Mouse (Mus musculus) T-helper 2 cell (primary cell): Measurements from ENCODE around the gene Sat2.

Experiments
- in situ Hi-C: fragments of 300-600 bp; cut with MboI, MseI; formaldehyde crosslinking; loops from one replicate; pipeline ENCODE4 v1.15.1; 2025; ENCODE audit warnings: high pct_unique_total_duplicates

Gene Sat2

GRCm38 (mm10) chr11:69621571-69622268 is at the start of gene Sat2:
TSS of gene Sat2 (plus strand) at chr11:69622024.
- in situ Hi-C loops = no loop called here

GRCm38 (mm10) chr11:69575220-69575619 is 46.6 kb upstream of the Sat2 start:
- in situ Hi-C loops = no loop called here

- in situ Hi-C loops = no loop called here
Observed at GRCm38 (mm10) chr11:69576307-69576706, 45.5 kb upstream of the Sat2 start.

- in situ Hi-C loops = no loop called here
Observed at GRCm38 (mm10) chr11:69578301-69578700, 43.5 kb upstream of the Sat2 start.

GRCm38 (mm10) chr11:69579128-69580017 is 42.5 kb upstream of the Sat2 start:
- in situ Hi-C loops = loop anchor here (10.0 kb wide), 1 partner anchor 85 kb away; the partner anchor contains the start of genes Cd68 and Mpdu1

GRCm38 (mm10) chr11:69580091-69580514 is 41.7 kb upstream of the Sat2 start, which contains the start of the genes Wrap53 and Trp53:
TSS of gene Wrap53 (minus strand) at chr11:69580255.
TSS of gene Trp53 (plus strand) at chr11:69580359.
- in situ Hi-C loops = loop anchor here (10.0 kb wide), 1 partner anchor 85 kb away; the partner anchor contains the start of genes Cd68 and Mpdu1

- in situ Hi-C loops = loop anchor here (10.0 kb wide), 1 partner anchor 84 kb away; the partner anchor contains the start of genes Cd68 and Mpdu1
Observed at GRCm38 (mm10) chr11:69580572-69581146, 41.2 kb upstream of the Sat2 start.

- in situ Hi-C loops = loop anchor here (10.0 kb wide), 1 partner anchor 84 kb away; the partner anchor contains the start of genes Cd68 and Mpdu1
Observed at GRCm38 (mm10) chr11:69581147-69581688, 40.6 kb upstream of the Sat2 start.

GRCm38 (mm10) chr11:69581814-69582213 is 40.0 kb upstream of the Sat2 start:
- in situ Hi-C loops = loop anchor here (10.0 kb wide), 1 partner anchor 83 kb away; the partner anchor contains the start of genes Cd68 and Mpdu1

- in situ Hi-C loops = loop anchor here (10.0 kb wide), 1 partner anchor 82 kb away; the partner anchor contains the start of genes Cd68 and Mpdu1
Observed at GRCm38 (mm10) chr11:69582230-69582805, 39.5 kb upstream of the Sat2 start.

- in situ Hi-C loops = loop anchor here (10.0 kb wide), 1 partner anchor 81 kb away; the partner anchor contains the start of genes Cd68 and Mpdu1
Observed at GRCm38 (mm10) chr11:69584008-69584407, 37.8 kb upstream of the Sat2 start.

- in situ Hi-C loops = loop anchor here (10.0 kb wide), 1 partner anchor 80 kb away; the partner anchor contains the start of genes Cd68 and Mpdu1
Observed at GRCm38 (mm10) chr11:69584937-69585336, 36.9 kb upstream of the Sat2 start.

- in situ Hi-C loops = loop anchor here (10.0 kb wide), 1 partner anchor 79 kb away; the partner anchor contains the start of genes Cd68 and Mpdu1
Observed at GRCm38 (mm10) chr11:69585718-69586325, 36.0 kb upstream of the Sat2 start.

GRCm38 (mm10) chr11:69589207-69589834 is 32.5 kb upstream of the Sat2 start:
- in situ Hi-C loops = loop anchor here (10.0 kb wide), 1 partner anchor 75 kb away; the partner anchor contains the start of genes Cd68 and Mpdu1

GRCm38 (mm10) chr11:69590622-69591021 is 31.2 kb upstream of the Sat2 start:
- in situ Hi-C loops = no loop called here

GRCm38 (mm10) chr11:69591424-69591823 is 30.4 kb upstream of the Sat2 start:
- in situ Hi-C loops = no loop called here

GRCm38 (mm10) chr11:69591899-69592637 is 29.8 kb upstream of the Sat2 start:
- in situ Hi-C loops = no loop called here

GRCm38 (mm10) chr11:69592799-69593198 is 29.0 kb upstream of the Sat2 start:
- in situ Hi-C loops = no loop called here

GRCm38 (mm10) chr11:69594853-69595252 is 27.0 kb upstream of the Sat2 start:
- in situ Hi-C loops = no loop called here
